Mouse (Mus musculus): Measurements from ENCODE around the gene Tmem240. TPM values are rescaled to one million over a fixed set of nuclear protein-coding genes. Genes with fewer than 3 reads are reported as not detected.
"Not testable (repeated sequence)": the region's sequence is repeated elsewhere in the genome, so short reads cannot be mapped to it uniquely, and the experiment has no call there.

Gene Tmem240
- 2.2 and 2.5 TPM in 2 replicates for polyA plus RNA-seq (2016; fragmentation: Nextera tagmentation; extraction: Ambion mirVana)

DNA sequence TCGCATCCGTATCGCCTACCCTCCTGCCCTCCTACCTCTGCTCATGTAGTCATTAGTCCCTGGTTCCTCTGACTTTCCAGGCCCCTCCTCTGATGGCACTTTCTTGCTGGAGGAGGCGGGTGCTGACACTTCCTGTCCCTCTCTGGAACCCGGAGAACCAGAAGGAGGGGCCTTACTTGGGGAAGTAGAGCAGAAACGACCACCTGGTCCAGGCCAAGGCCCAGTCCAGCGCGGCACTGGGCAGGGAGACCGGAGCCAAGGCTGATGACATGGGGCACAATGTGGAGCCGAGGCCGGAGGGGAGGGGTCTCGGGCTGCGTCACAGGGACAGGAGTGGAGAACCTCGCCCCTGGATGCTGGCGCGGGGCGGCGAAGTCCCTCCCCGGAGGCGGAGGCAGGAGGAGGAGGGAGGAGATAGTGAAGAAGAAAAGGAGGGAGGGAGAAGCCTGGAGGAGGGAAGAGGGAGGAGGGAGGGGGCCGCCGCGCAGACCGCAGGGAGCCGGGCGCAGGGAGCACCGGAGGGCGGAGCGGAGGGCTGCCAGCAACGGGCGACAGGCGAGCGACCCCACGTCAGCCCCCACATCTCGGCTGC is at the start of gene Tmem240:
Gene Tmem240, plus strand, starts transcription at position 451 of the 592 bp plus-strand sequence.
- H3K36me3 ChIP-seq = peaks cover 42% of the 10 kb centered on the region
- 1% methylated on average over 31 of the region's 35 CpGs for WGBS
- H3K27me3 ChIP-seq = no peaks in the 10 kb centered on the region
- peak within 1 kb of the TSS; percentile 94 for H3K4me2 ChIP-seq (replicated peaks)
- H3K9ac ChIP-seq = peak within 1 kb of the TSS; percentile 90
- H3K4me1 ChIP-seq = peaks cover 25% of the 10 kb centered on the region
- no peaks in the 10 kb centered on the region for H3K9me3 ChIP-seq
- H3K4me3 ChIP-seq = peak within 1 kb of the TSS; percentile 73
- peak within 1 kb of the TSS; percentile 89 for H3K27ac ChIP-seq
- peak; percentile 91 for ATAC-seq (ENCODE audit: insufficient number of reproducible peaks, insufficient read depth, low FRiP score, low TSS enrichment)

DNA sequence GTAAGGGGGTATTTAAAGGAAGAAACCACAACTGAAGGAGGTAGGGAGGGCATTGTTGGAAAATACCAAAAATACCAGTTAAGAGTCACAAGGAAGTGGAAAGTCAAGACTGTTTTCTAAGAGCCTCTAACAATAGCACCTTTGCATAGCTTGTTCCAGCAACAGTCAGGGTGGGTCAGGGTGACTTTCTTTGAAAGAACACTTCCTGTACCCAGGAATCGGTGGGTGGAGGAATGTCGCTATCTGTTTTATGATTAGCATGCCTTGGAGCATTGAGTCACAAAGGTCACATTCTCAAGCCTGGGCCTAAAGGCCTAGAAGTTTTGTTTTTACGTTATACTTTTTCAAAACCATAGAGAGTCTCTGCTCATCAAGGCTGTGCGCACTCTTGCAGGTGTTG is 46.8 kb upstream of the Tmem240 start:
- not testable (repeated sequence) for H3K4me3 ChIP-seq; H3K9me3 ChIP-seq; H3K27me3 ChIP-seq; H3K9ac ChIP-seq; H3K4me2 ChIP-seq (replicated peaks); H3K4me1 ChIP-seq; ATAC-seq (ENCODE audit: insufficient number of reproducible peaks, insufficient read depth, low FRiP score, low TSS enrichment); H3K27ac ChIP-seq; H3K36me3 ChIP-seq
- 88% methylated on average over 4 of the region's 4 CpGs for WGBS

GRCm38 (mm10) chr4:155690571-155691375 is 43.8 kb upstream of the Tmem240 start:
- ATAC-seq (ENCODE audit: insufficient number of reproducible peaks, insufficient read depth, low FRiP score, low TSS enrichment) = no peak
- Histone ChIP-seq H3K36me3 (no peaks in the 10 kb centered on the region), H3K27me3 (peaks cover 12% of the 10 kb centered on the region), H3K9me3 (no peaks in the 10 kb centered on the region), H3K27ac (no peak overlapping the region), H3K4me3 (no peak overlapping the region), H3K9ac (no peak overlapping the region), H3K4me2 (replicated peaks) (no peak overlapping the region), H3K4me1 (peaks cover 11% of the 10 kb centered on the region)
- WGBS = 81% methylated on average over 12 of the region's 12 CpGs

DNA sequence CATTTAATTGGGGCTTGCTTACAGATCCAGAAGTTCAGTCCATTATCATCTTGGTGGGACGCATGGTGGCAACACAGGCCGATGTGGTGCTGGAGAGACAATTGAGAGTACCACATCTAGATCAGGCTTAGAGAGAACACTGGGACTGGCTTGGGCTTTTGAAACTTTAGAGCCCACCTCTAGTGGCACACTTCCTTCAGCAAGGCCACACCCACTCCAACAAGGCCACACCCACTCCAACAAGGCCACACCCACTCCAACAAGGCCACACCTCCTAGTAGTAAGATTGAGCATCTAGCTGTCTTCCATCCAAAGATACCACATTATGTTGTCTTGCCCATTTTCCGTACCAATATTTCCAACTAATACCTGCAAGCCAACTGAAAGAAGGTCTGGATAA is 42.2 kb upstream of the Tmem240 start:
- ATAC-seq (ENCODE audit: insufficient number of reproducible peaks, insufficient read depth, low FRiP score, low TSS enrichment) = no peak
- Histone ChIP-seq H3K9me3 (no peaks in the 10 kb centered on the region), H3K27me3 (peaks cover 15% of the 10 kb centered on the region), H3K9ac (no peak overlapping the region), H3K27ac (no peak overlapping the region), H3K36me3 (no peaks in the 10 kb centered on the region), H3K4me3 (no peak overlapping the region), H3K4me1 (peaks cover 18% of the 10 kb centered on the region), H3K4me2 (replicated peaks) (no peak overlapping the region)
- WGBS = 95% methylated on average over 3 of the region's 3 CpGs

- H3K4me2 ChIP-seq (replicated peaks) = peak within 1 kb of the TSS; percentile 97
- peaks cover 18% of the 10 kb centered on the region for H3K4me1 ChIP-seq
- no peaks in the 10 kb centered on the region for H3K9me3 ChIP-seq
- H3K27ac ChIP-seq = peak within 1 kb of the TSS; percentile 73
- peak; percentile 70; the same call in 1 of the 2 replicates for ATAC-seq (ENCODE audit: insufficient number of reproducible peaks, insufficient read depth, low FRiP score, low TSS enrichment)
- peak within 1 kb of the TSS; percentile 77 for H3K9ac ChIP-seq
- H3K36me3 ChIP-seq = no peaks in the 10 kb centered on the region
- WGBS = under 1% methylated on average over 44 of the region's 47 CpGs
- H3K4me3 ChIP-seq = peak within 1 kb of the TSS; percentile 81
- peaks cover 15% of the 10 kb centered on the region for H3K27me3 ChIP-seq
Measured at GRCm38 (mm10) chr4:155694111-155694481, 40.5 kb upstream of the Tmem240 start, which contains the start of gene Fndc10. Gene Fndc10, plus strand, starts transcription at chr4:155694342.

DNA sequence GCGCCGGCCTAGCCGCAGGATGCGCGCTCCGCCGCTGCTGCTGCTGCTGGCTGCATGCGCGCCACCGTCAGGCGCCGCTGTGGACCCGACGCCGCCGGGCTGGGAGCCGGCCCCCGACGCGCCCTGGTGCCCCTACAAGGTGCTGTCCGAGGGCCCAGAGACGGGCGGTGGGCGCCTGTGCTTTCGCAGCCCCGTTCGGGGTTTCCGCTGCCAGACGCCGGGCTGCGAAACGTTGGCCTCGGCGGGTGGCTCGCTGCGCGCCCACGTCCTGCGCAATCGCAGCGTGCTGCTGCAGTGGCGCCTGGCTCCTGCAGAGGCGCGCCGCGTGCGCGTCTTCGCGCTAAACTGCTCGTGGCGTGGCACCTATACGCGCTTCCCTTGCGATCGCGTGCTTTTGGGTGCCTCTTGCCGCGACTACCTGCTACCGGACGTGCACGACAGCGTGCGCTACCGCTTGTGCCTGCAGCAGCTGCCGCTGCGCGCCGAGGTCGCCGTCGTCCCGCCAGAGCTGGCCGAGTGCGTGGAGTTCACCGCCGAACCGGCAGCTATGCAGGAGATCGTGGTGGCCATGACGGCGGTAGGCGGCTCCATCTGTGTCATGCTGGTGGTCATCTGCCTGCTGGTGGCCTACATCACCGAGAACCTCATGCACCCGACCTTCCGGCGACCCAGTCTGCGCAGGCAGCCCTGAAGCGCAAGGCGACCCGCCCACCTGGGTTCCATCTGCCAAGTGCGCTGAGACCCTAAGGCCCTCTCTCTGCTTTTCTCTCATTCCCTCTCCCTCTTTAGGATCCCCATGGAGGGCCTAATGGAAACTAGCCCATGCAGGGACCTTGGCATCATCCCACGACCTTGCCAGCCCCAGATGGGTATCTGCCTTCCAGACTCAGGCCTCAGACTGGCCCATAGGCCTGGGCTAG is 39.9 kb upstream of the Tmem240 start:
- 0 out of 2 replicates have a peak, but pooled peaks have one; percentile 61 for ATAC-seq (ENCODE audit: insufficient number of reproducible peaks, insufficient read depth, low FRiP score, low TSS enrichment)
- Histone ChIP-seq H3K36me3 (no peaks in the 10 kb centered on the region), H3K9ac (peak overlapping the region; percentile 77), H3K9me3 (no peaks in the 10 kb centered on the region), H3K4me2 (replicated peaks) (peak overlapping the region; percentile 97), H3K27me3 (peaks cover 15% of the 10 kb centered on the region), H3K4me3 (peak overlapping the region; percentile 81), H3K27ac (peak overlapping the region; percentile 73), H3K4me1 (peaks cover 18% of the 10 kb centered on the region)
- WGBS = under 1% methylated on average over 92 of the region's 92 CpGs

- Histone ChIP-seq H3K4me2 (replicated peaks) (peak overlapping the region; percentile 97), H3K9ac (peak overlapping the region; percentile 77; the same call in 1 of the 2 replicates)
- 84% methylated on average over 4 of the region's 4 CpGs for WGBS
Measured at GRCm38 (mm10) chr4:155695531-155696062, 39.0 kb upstream of the Tmem240 start.

GRCm38 (mm10) chr4:155696261-155697255 is 38.0 kb upstream of the Tmem240 start:
- no peak for ATAC-seq (ENCODE audit: insufficient number of reproducible peaks, insufficient read depth, low FRiP score, low TSS enrichment)
- H3K36me3 ChIP-seq = no peaks in the 10 kb centered on the region
- H3K9me3 ChIP-seq = no peaks in the 10 kb centered on the region
- H3K27me3 ChIP-seq = peaks cover 12% of the 10 kb centered on the region
- peak overlapping the region; percentile 77; the same call in 1 of the 2 replicates for H3K9ac ChIP-seq
- H3K27ac ChIP-seq = no peak overlapping the region
- WGBS = 70% methylated on average over 16 of the region's 16 CpGs
- no peak overlapping the region for H3K4me3 ChIP-seq
- H3K4me2 ChIP-seq (replicated peaks) = peak overlapping the region; percentile 97; the same call in 1 of the 2 replicates
- peaks cover 18% of the 10 kb centered on the region for H3K4me1 ChIP-seq

More at GRCm38 (mm10) chr4:155695531-155696062, 39.0 kb upstream of the Tmem240 start:
- H3K4me1 ChIP-seq = peaks cover 18% of the 10 kb centered on the region
- no peaks in the 10 kb centered on the region for H3K36me3 ChIP-seq
- H3K27ac ChIP-seq = no peak overlapping the region
- peak overlapping the region; percentile 81 for H3K4me3 ChIP-seq
- no peaks in the 10 kb centered on the region for H3K9me3 ChIP-seq
- H3K27me3 ChIP-seq = peaks cover 12% of the 10 kb centered on the region
- no peak for ATAC-seq (ENCODE audit: insufficient number of reproducible peaks, insufficient read depth, low FRiP score, low TSS enrichment)

- Histone ChIP-seq H3K4me2 (replicated peaks) (no peak overlapping the region), H3K9ac (no peak overlapping the region), H3K4me3 (no peak overlapping the region), H3K27ac (no peak overlapping the region), H3K36me3 (no peaks in the 10 kb centered on the region), H3K27me3 (peaks cover 7% of the 10 kb centered on the region; the same call in 1 of the 2 replicates), H3K4me1 (peaks cover 10% of the 10 kb centered on the region), H3K9me3 (no peaks in the 10 kb centered on the region)
- no peak for ATAC-seq (ENCODE audit: insufficient number of reproducible peaks, insufficient read depth, low FRiP score, low TSS enrichment)
Measured at GRCm38 (mm10) chr4:155700425-155700824, 34.2 kb upstream of the Tmem240 start.

- Histone ChIP-seq H3K9ac (no peak overlapping the region), H3K36me3 (no peaks in the 10 kb centered on the region), H3K4me3 (no peak overlapping the region), H3K9me3 (no peaks in the 10 kb centered on the region), H3K27me3 (no peaks in the 10 kb centered on the region), H3K4me1 (peaks cover 9% of the 10 kb centered on the region), H3K4me2 (replicated peaks) (no peak overlapping the region), H3K27ac (no peak overlapping the region)
- ATAC-seq (ENCODE audit: insufficient number of reproducible peaks, insufficient read depth, low FRiP score, low TSS enrichment) = no peak
- 95% methylated on average over 4 of the region's 4 CpGs for WGBS
Measured at GRCm38 (mm10) chr4:155703425-155703929, 31.1 kb upstream of the Tmem240 start.
